Mouse (Mus musculus) left cerebral cortex, adult 18-20 months (tissue): ENCODE data around the gene Krtap28-13. TPM values are rescaled to one million over a fixed set of nuclear protein-coding genes. Genes with fewer than 3 reads are reported as not detected.

Source experiments
- DNase-seq, 2 experiments: peaks; one replicate each; pipeline ENCODE4 v3.0.0; 2021 to 2022; ENCODE audit warnings: low spot score in 2 of 2, mixed read lengths in 1 of 2
- long read RNA-seq, 2 experiments: library from polyadenylated mRNA; stranded (forward); transcript quantifications; one replicate each; pipeline ENCODE4 v2.0.0; 2021
- total RNA-seq, 2 experiments: library from RNA; stranded (reverse); gene quantifications; 2 replicates each; pipeline ENCODE4 v1.2.3; 2021

Gene Krtap28-13
- not detected for total RNA-seq
- long read RNA-seq, experiment 1, result 0 reads
- long read RNA-seq, experiment 2, result 0 reads

DNA sequence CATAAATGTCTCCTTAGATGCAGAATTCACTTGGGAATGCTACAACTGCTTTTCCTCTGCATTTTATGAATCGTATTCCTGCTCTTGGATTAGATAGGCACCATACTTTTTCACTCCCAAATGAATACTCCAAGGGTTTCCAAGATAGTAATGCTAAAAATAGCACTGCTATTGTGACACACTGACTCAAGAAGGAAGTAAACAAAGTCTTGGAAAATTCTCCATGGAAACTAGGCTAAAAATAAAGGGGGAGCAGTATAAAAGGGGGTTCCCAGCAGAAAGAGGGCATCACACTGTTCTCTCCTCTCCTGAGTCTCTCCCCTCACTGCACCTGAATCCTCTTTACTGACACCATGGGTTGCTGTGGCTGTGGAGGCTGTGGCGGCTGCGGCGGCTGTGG is at the start of gene Krtap28-13:
TSS of gene Krtap28-13 (plus strand) at position 288 of the 400 bp plus-strand sequence.
- no peak for DNase-seq

DNA sequence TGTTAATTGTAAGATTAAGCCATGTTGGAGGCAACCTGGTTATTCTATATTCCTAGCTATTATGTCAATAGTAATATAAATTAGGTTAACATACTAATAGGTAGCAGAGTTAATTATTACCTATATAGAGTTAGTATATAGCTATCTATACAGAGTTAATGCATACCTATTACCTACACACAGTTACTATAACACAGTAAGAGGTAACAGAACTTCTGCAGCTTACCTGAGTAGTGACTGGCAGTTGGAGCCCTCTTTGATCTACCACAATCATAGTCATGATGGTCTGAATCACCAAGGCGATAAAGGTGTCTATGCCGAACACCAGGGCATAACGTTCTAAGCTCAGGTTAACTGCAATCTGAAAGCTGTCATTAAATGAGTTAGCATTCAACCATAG is 46.3 kb upstream of the Krtap28-13 start:
- no peak for DNase-seq

DNA sequence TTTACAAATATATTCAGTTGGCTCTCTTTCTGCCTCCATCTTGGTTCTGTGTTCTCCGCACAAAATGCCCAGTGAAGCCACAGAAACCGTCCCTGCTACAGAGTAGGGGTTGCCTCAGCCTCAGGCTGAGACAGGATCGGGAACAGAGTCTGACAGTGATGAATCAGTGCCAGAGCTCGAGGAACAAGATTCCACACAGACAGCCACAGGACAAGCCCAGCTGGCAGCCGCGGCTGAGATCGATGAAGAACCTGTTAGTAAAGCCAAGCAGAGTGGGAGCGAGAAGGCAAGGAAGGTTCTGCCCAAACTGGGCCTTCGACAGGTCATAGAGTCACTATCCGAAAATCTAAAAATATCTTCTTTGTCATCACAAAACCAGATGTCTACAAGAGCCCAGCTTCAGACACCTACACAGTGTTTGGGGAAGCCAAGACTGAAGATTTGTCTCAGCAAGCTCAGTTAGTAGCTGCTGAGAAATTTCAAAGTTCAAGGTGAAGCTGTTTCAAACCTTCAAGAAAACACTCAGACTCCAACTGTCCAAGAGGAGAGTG is 45.3 kb upstream of the Krtap28-13 start:
- no peak for DNase-seq

DNA sequence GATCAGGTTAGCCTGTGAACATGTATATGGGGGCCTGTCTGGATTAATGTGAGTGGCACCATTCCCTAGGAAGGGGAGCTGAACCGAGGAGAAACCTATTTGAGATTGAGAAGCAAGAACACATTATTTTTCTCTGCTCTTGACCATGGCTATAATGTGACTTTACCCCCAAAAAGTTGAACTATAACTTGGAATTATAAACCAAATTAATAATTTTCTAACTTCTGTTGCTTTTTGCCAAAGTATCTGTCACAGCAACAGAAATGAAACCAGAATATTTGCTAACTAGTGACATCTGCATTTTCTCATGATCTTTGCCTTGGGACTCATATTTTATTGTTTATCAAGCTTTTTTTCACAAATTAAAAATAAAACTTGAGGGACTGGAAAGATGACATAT is 44.2 kb upstream of the Krtap28-13 start:
- DNase-seq, result no peak

DNA sequence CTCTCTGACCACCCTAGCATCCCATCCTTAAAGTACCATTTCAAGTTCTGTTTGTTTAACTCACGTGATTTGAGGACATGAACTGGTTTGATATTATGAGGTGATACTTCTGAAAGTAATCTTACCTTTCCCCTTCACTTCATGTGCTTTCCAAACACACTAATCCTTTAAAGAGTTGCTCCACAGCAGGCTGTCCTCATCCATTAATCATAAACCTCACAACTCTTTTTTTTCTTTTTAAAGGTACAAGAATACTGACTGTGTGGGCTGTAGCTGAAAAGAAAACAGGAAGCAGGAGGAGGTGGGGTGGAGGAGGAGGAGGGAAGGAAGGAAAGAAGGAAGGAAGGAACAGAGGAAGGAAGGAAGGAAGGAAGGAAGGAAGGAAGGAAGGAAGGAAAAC is 28.8 kb upstream of the Krtap28-13 start:
- DNase-seq, result no peak

DNA sequence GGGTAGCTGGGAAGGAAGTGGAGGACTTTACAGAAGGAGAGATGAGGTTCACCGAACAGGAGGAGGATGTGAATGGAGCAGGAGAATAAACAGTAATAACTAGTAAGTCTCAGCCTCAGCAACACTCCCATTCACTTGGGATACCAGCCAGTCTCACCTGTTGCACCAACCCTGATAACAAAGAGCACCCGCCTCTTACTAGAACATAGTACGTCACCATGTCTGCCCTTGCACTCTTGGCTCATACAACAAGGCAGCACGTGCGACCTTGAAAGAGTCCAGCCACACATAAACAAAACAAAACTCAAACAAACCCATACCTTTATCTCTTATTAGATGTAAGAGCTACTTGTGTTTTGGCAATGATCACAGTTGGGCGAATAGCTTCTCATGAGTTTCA is 28.2 kb upstream of the Krtap28-13 start:
- DNase-seq, result no peak

DNA sequence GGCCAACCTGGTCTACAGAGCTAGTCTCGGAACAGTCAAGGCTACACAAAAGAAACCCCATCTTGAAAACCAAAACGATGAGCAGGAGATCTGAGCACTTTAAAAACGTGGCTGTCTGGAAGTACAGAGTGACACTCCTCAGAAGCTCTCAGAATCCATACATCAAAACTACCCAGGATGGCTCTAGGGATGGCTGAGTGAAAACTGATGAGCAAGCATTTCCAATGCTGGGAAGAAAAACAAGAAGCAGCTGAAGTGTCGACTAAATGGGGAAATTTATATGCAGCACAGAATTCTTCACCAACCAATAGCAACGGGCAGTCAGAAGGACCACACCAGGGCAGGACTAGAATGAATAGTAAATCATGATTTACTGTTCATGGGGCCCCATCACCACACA is 26.2 kb upstream of the Krtap28-13 start:
- DNase-seq, result no peak

DNA sequence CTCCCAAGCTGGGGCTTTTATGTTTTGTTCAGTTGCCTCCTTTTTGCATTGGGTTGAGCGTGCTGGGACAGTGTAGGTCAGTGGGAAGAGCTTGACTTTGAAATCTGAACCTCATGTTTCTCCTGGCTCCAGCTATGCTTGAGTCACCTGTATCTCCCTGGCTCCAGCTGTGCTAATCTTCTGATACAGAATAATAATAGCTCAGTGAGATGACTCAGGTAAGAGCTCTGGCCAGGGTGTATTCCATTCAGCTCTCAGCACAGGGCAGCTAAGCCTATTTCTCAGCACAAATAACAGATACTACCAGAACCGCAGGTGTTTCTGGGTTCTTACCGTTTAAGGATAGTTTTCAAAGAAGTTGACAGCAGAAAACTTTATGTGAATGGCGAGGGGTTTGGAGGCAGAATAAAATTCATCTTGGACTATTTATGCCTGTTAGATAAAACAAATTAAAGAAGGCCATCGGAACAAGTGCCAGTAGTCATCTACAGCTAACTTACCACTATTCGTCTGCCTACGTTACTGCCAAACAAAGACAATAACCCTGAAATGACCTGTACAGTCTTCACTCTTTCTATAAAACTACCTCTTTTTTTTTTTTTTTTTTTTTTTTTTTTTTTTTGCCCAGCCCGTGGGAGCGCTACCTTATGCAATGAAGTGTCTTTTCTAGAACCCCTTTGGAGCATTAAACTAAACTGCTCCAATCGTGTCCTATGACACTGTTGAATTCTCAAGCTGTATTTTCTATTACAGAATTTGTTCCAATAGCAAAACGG is 23.6 kb upstream of the Krtap28-13 start:
- no peak for DNase-seq

DNA sequence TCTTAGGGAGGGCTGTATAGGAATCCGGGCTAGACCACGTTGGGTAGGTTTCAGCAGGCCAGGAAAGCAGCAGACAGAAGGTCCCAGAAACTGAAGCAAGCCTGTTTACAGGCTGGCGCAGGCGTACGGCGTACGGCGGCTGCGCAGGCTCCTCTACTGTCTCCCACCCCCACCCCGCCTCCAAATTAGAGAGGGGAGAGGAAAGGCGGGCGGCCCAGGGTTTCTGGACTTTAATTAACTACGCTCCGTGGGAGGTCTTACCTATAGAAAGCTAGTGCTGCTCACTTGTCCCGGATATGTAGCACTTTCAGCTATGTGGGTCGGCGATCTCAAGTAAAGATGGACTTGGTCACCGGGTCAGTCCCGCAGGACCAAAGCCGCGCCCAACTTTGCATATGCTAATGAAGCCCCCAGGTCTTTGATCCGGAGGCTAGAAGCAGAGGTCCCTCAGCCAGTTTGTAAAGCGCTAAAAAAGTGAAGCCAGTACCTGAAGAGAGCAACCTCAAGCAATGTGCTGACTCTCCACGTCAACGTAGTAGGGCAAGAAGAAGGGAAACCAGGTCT is 22.5 kb upstream of the Krtap28-13 start, which contains the start of gene Slc19a3:
TSS of gene Slc19a3 (minus strand) at position 340 of the 564 bp plus-strand sequence.
- DNase-seq, result peak; percentile 14 to 41

DNA sequence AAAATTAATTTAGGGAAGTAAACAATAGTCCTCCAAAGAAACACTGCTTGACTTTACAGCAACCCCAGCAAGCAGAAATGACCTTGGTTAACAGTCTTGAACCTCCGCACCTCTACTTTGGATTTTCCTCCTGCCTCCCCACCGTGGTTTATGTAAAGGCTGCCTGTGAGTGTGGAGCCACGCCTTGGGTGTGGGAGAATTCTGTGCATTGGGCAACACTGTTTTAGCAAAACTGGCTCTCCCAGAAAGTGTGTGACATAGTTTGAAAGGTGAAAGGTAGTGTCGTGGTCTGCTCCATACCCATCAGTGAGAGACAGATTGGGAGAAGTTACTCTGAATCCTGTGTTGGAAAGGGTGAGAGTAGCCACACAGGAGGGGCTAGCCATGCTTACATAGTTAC is 21.6 kb upstream of the Krtap28-13 start:
- DNase-seq, result no peak

DNA sequence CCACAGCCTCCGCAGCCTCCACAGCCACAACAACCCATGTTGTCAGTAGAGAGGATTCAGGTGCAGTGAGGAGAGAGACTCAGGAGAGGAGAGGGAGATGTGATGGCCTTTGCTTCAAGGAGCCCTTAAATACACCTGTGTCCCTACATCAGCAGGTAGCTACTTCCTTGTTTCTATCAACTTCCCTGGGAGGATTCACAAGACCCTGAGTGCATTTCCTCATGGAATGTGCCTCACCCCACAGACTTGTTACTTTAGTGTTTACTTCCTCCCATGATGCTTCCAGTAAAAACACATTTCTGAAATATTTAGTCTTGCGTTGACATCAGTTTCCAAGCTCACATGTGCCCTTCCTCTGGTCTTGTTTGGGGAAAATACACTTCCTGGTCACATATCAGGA is 18.4 kb upstream of the Krtap28-13 start, which contains the start of gene Krtap28-10:
TSS of gene Krtap28-10 (minus strand) at position 101 of the 400 bp plus-strand sequence.
- DNase-seq, result no peak

DNA sequence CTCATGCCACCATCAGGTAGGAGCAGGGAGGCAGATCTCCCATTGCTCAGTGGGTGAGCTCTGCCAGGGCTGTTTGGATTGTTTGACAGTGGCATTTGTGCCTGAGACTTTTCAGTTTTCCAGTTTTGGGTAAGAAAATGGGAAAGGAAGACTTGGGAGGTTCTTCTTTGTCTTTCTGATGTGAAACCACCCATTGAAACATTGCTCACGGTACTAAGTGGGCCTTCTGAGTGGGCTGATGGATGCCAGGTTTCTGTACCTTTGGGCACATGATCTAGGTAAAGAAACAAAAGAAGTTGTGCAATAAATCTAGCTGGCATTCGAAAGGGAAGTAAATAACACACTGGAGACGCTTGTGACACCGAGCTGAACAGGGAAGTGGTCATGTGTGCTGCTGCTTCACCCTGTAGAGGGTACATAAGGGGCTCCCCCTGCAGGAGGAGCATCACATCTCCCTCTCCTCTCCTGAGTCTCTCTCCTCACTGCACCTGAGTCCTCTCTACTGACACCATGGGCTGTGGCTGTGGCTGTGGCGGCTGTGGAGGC is 15.8 kb upstream of the Krtap28-13 start, which contains the start of gene Gm47969:
TSS of gene Gm47969 (plus strand) at position 51 of the 546 bp plus-strand sequence.
- DNase-seq, result no peak

DNA sequence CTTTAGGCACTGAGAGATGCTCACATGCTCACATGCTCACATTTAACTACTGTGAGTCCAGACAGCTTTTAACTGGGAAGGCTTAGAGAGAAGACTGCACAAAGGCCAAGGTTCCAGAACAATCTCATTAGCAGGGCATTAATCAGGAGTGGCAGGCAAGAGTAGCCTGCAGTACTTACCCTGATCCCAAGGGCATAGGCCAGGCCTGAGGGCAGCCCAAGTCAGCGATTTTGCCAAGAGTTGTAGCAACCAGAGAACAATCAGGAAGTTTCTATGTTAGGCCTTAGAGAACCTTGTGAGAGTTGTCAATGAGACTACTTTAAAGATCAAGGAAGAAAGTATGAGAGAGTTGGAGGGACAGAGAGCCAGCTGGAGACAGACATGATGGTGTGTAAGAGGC is 2.2 kb upstream of the Krtap28-13 start:
- no peak for DNase-seq

DNA sequence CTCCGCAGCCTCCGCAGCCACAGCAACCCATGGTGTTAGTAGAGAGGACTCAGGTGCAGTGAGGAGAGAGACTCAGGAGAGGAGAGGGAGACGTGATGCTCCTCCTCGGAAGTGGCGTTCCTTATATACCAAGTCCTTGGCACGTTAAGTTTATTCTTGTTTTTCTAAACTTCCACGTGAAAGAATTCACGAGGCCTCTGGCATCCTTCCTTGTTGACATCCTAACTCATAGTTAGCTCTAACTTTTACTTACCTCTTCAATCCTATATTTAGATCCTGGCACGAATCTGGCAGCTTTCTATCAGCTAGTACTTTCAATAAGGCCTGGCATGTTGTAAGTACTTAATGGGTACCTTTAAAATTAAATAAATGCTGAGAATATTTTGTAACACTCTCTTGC is 1.5 kb upstream of the Krtap28-13 start, which contains the start of gene A030005K14Rik:
TSS of gene A030005K14Rik (minus strand) at position 101 of the 400 bp plus-strand sequence.
- DNase-seq, result no peak

DNA sequence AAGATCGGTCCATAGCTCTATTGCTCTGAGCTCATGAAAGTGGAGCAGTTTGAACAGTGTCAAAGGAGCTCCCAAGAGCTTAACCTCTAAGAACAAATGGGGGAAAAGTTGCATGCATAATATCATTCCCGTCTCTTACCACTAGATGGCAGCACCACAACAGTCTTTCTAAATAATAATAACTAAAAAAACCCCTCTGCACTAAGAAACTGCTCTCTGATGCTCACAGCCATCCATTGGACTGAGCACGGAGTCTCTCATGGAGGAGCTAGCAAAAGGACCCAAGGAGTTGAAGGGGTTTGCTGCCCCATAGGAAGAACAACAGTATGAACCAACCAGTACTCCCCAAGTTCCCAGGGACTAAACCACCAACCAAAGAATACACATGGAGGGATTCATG is 4.1 kb downstream of the Krtap28-13 start:
- DNase-seq, result no peak

DNA sequence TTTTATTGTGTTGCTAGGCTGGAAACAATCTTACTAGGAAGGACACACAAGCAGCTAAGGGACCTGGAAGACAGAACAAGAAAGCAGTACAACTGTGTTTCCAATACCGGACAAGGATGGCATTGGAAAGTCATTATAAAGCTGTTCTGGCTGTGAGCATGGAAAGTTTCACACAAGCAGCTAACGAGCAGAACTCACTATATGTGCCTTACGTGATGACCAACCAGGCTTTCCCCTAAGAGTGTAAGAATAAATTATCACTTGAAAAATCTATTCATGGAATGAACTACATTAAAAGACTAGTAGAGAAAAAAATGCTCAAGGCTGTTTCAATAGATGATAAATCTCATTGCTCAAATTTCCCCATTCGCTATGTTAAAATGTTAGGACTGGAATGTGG is 5.8 kb downstream of the Krtap28-13 start:
- no peak for DNase-seq

DNA sequence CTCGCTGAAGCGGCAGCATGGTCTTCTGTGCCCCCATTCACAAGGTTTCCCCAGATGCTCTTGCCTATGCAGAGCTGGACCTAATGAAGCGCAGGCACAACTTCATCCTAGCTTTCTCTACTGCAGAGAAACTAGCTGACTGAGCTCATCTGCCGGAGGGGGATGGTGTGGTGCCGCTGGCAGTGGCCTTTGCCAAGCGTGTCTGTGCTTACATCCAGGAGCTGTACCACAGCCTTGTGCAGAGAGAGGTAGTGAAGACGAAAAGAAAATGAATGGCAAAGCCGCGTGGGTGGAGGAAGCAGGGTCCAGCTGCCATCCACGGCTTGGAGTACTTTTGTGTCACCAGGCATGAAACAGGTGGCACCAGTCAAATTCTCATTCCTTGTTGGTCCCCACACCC is 6.5 kb downstream of the Krtap28-13 start:
- peak in 1 of 2 experiments; percentile 6 for DNase-seq

DNA sequence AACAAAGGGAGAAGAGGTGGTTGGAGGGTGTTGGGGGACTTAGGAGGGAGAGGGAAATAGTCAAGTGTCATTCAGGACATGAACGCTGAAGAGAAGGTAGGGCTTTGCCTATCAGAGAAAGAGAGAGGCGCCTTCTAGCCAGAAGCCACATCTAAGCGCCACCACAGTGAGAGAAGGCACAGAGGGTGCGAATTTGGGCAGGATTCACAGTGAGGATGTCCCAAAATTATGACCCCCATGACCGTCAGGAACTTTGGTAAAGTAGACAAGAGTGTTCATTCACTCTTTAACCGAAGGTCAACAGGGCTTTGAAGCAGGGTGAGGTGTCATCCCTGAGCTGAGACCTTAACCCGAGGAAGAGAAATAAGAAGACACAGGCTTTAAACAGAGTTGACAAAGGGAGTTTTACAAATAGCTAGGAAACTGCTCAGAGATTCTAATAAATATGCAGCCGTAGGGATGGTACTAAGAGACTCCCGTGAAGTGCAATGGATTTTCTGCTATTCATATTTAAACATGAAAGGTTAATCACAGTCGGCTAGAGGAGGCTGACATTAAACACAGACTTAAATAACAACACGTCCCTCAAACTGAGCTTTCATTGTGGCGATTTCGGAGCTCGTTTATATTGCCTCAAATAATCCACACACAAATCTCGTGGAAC is 14.9 kb downstream of the Krtap28-13 start:
- no peak for DNase-seq

DNA sequence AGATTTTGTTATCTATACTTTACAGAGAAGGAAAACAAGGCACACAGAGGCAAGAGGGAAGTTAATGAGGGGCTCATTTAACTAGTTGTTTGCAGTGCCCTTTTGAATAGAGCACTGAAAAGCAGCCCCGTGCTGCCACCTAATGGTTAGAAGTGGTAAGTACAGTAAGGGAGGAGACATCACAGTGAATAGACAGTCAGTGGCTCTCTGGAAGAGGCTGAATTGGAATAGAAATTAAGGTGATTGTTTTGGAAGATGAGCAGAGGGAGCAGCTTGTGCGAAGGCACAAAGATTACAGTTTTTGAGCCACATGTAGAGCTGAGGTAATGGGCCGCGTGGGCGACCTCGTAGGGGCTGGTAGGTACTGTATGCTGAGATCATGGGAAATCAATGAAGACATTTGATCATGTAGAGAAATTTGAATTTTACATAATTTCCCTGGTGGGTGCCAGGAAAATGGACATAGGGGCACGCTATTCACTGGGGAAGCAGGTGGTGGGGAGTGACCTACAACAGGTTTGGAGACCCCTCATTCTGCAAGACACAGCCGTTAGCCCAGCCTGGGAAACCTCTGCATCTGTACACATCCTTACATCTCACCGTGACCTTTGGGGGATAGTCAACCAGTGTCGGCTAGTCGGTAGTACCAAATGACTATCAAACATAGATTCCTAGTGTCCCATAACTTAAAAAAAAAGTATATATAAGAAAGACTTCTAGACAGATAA is 15.6 kb downstream of the Krtap28-13 start:
- peak; percentile 8 to 37 for DNase-seq

DNA sequence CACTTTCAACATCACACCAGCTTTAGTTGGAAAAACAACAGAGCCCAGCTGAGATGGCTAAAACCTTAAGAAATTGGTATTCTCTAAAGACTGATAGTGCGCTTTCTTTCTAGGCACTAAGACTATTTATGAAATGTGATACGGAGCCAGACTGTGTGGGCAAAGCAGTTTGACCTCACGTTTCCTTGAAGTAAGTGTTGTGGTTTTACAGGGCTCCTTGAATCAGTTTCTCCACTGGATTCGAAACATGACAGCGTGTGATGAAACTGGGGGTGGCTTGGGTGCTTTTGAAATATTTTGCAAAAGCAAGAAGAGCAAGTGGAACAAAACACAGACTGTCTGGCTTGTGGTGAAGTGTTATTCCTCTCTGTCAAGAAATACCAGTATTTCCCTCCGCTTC is 16.3 kb downstream of the Krtap28-13 start:
- DNase-seq, result no peak

DNA sequence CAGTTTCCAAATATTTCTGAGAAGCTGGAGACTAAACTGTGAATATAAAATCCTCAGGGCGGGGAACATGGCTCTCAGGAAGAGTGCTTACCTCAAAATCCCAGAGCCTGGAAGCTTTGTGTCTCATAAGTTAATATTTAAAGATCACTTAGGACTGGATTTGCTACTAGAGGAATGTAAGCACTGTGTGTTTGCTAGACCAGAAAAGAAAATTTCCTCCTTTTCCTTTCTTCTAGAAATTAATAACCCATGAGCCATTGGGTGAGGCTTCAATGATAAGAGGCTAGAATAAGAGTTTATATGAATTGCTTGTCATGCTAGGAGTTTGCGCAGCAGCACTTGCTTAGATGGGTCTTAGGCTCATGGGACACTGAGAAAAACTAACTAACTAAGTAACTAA is 24.1 kb downstream of the Krtap28-13 start:
- no peak for DNase-seq
